In genomic region chr19:46131283-46131682, GRCm38 (mm10) we compare ENCODE assay signal across 9 mouse cellular contexts. TPM values are rescaled to one million over a fixed set of nuclear protein-coding genes. Genes with fewer than 3 reads are reported as not detected.
DNase-seq lines count a peak whose midpoint lies in the region; ATAC-seq and TF ChIP-seq lines count a peak whose summit lies in the region.
"Had no signal": no experiment of that assay in that cellular context is flagged by ENCODE, and none has a peak within 500 bp of the region (broad histone marks: within the 10 kb centered on the region; RNA-seq: fewer than 3 reads in every experiment).

No protein-coding gene starts in this region.

- peak overlapping the region; percentile 60 for H3K4me2 ChIP-seq in heart, postnatal 0 days (ENCODE audit: low read depth, low read length)
- peak overlapping the region; percentile 34 for H3K4me2 ChIP-seq in embryonic facial prominence, embryonic 12.5 days (replicated peaks)
- peak overlapping the region; percentile 46 for H3K4me2 ChIP-seq in intestine, embryonic 14.5 days (ENCODE audit: low read length)
- H3K4me2 ChIP-seq in midbrain, embryonic 15.5 days = peak overlapping the region; percentile 40; the same call in 1 of the 2 replicates

- no peak overlapping the region for H3K9ac ChIP-seq in heart, postnatal 0 days (replicated peaks; ENCODE audit: low read depth, low read length)
- H3K9ac ChIP-seq in embryonic facial prominence, embryonic 12.5 days = no peak overlapping the region
- no peak overlapping the region for H3K9ac ChIP-seq in intestine, embryonic 14.5 days (ENCODE audit: low read length)
- no peak overlapping the region for H3K9ac ChIP-seq in midbrain, embryonic 15.5 days

- no peaks in the 10 kb centered on the region for H3K9me3 ChIP-seq in heart, postnatal 0 days (replicated peaks; ENCODE audit: control insufficient read depth, low read length)
- H3K9me3 ChIP-seq in embryonic facial prominence, embryonic 12.5 days = no peaks in the 10 kb centered on the region
- H3K9me3 ChIP-seq in intestine, embryonic 14.5 days (ENCODE audit: control insufficient read depth, low read length) = no peaks in the 10 kb centered on the region
- no peaks in the 10 kb centered on the region for H3K9me3 ChIP-seq in midbrain, embryonic 15.5 days

- peaks cover 41% of the 10 kb centered on the region for H3K27me3 ChIP-seq in heart, postnatal 0 days (ENCODE audit: control insufficient read depth, insufficient read depth, low read length)
- peaks cover 62% of the 10 kb centered on the region for H3K27me3 ChIP-seq in embryonic facial prominence, embryonic 12.5 days
- peaks cover 58% of the 10 kb centered on the region for H3K27me3 ChIP-seq in intestine, embryonic 14.5 days (replicated peaks; ENCODE audit: control insufficient read depth, insufficient read depth, low read length)
- peaks cover 46% of the 10 kb centered on the region for H3K27me3 ChIP-seq in midbrain, embryonic 15.5 days (replicated peaks)

- no peak for TF ChIP-seq EP300 in heart, postnatal 0 days (IDR thresholded peaks at IDR 0.05; ENCODE audit: low read depth)

- no peak for ATAC-seq in heart, postnatal 0 days (ENCODE audit: insufficient read depth, low read depth)
- ATAC-seq in embryonic facial prominence, embryonic 12.5 days (ENCODE audit: insufficient number of reproducible peaks, insufficient read depth, low FRiP score, low TSS enrichment) = no peak
- no peak for ATAC-seq in intestine, embryonic 14.5 days (replicated peaks; ENCODE audit: low FRiP score, low TSS enrichment, low read depth)
- no peak for ATAC-seq in midbrain, embryonic 15.5 days (replicated peaks)

- intact Hi-C loops in heart, postnatal 10 days (cut with DNase I) = loop anchor here (5.0 kb wide), 1 partner anchor 44 kb away; no protein-coding TSS in a partner anchor
- intact Hi-C loops in left cerebral cortex, postnatal 14 days (cut with DNase I) = no loop called here

- TF ChIP-seq CTCF in heart, postnatal 0 days (IDR thresholded peaks at IDR 0.05; ENCODE audit: low read depth) = no peak

- peaks cover 12% of the 10 kb centered on the region; the same call in 1 of the 2 replicates for H3K4me1 ChIP-seq in heart, postnatal 0 days (ENCODE audit: control insufficient read depth, insufficient read depth)
- H3K4me1 ChIP-seq in embryonic facial prominence, embryonic 12.5 days = peaks cover 6% of the 10 kb centered on the region
- peaks cover 14% of the 10 kb centered on the region for H3K4me1 ChIP-seq in intestine, embryonic 14.5 days (replicated peaks; ENCODE audit: control insufficient read depth, insufficient read depth, low read length)
- H3K4me1 ChIP-seq in midbrain, embryonic 15.5 days = peaks cover 17% of the 10 kb centered on the region

- no peak overlapping the region for H3K27ac ChIP-seq in heart, postnatal 0 days (ENCODE audit: low read depth)
- no peak overlapping the region for H3K27ac ChIP-seq in embryonic facial prominence, embryonic 12.5 days
- no peak overlapping the region for H3K27ac ChIP-seq in intestine, embryonic 14.5 days (ENCODE audit: low read depth)
- H3K27ac ChIP-seq in midbrain, embryonic 15.5 days = no peak overlapping the region

- no peaks in the 10 kb centered on the region for H3K36me3 ChIP-seq in heart, postnatal 0 days (replicated peaks; ENCODE audit: control insufficient read depth, insufficient read depth, low read length)
- no peaks in the 10 kb centered on the region for H3K36me3 ChIP-seq in embryonic facial prominence, embryonic 12.5 days
- no peaks in the 10 kb centered on the region for H3K36me3 ChIP-seq in intestine, embryonic 14.5 days (ENCODE audit: control insufficient read depth, insufficient read depth, low read length)
- no peaks in the 10 kb centered on the region for H3K36me3 ChIP-seq in midbrain, embryonic 15.5 days (replicated peaks)

- no peak for DNase-seq in heart, postnatal 0 days (ENCODE audit: low spot score)
- no peak for DNase-seq in heart, postnatal 10 days
- no peak for DNase-seq in intestine, embryonic 14.5 days (ENCODE audit: low spot score)
- DNase-seq in thymus, postnatal 36 days = no peak
- DNase-seq in left cerebral cortex, postnatal 14 days (ENCODE audit: low spot score in 2 of 2) = no peak
- no peak for DNase-seq in spleen, postnatal 4 days (ENCODE audit: low spot score in 2 of 2)

- WGBS in heart, postnatal 0 days = 6% methylated on average over 6 of the region's 8 CpGs
- 14% methylated on average over 7 of the region's 8 CpGs for WGBS in embryonic facial prominence, embryonic 12.5 days
- 8% methylated on average over 7 of the region's 8 CpGs for WGBS in intestine, embryonic 14.5 days
- 8% methylated on average over 7 of the region's 8 CpGs for WGBS in midbrain, embryonic 15.5 days

- peak overlapping the region; percentile 32 for H3K4me3 ChIP-seq in heart, postnatal 0 days (ENCODE audit: low read depth, low read length)
- peak overlapping the region; percentile 24 for H3K4me3 ChIP-seq in embryonic facial prominence, embryonic 12.5 days
- no peak overlapping the region; the same call in 1 of the 2 replicates for H3K4me3 ChIP-seq in intestine, embryonic 14.5 days (ENCODE audit: low read depth, low read length)
- no peak overlapping the region for H3K4me3 ChIP-seq in midbrain, embryonic 15.5 days

RNA-seq across cellular contexts. Expression of gene Elovl3, which starts 0.4 kb away (rescaled TPM):
- total RNA-seq in heart, postnatal 0 days (2014; rRNA removed; ENCODE audit: low replicate concordance) = not detected in 2 replicates
- polyA plus RNA-seq in heart, postnatal 0 days (2015; fragmentation: Nextera tagmentation; extraction: Ambion mirVana) = not detected in 2 replicates
- total RNA-seq in heart, postnatal 10 days (2021) = 1 to 10 TPM in 1 of 2 experiments, under 1 TPM in 1; 0.25 to 2.5 TPM
- 0.59 and 0.93 TPM in 2 replicates for polyA plus RNA-seq in embryonic facial prominence, embryonic 12.5 days (2016; fragmentation: Nextera tagmentation; extraction: Ambion mirVana)
- not detected in 2 replicates for polyA plus RNA-seq in intestine, embryonic 14.5 days (2014; fragmentation: Nextera tagmentation; extraction: Ambion mirVana)
- polyA plus RNA-seq in midbrain, embryonic 15.5 days (2015; fragmentation: Nextera tagmentation; extraction: Ambion mirVana) = 0.49 and 0.52 TPM in 2 replicates
- not detected for total RNA-seq in left cerebral cortex, postnatal 14 days (2021)

RNA-seq across cellular contexts. Expression of gene Pitx3, which starts 16.8 kb away (rescaled TPM):
- total RNA-seq in heart, postnatal 0 days (2014; rRNA removed; ENCODE audit: low replicate concordance) = not detected in 2 replicates
- not detected in 2 replicates for polyA plus RNA-seq in heart, postnatal 0 days (2015; fragmentation: Nextera tagmentation; extraction: Ambion mirVana)
- total RNA-seq in heart, postnatal 10 days (2021) = under 1 TPM in 1 of 2 experiments, not detected in 1; 0.36 TPM
- 9.5 and 12.3 TPM in 2 replicates for polyA plus RNA-seq in embryonic facial prominence, embryonic 12.5 days (2016; fragmentation: Nextera tagmentation; extraction: Ambion mirVana)
- not detected in 2 replicates for polyA plus RNA-seq in intestine, embryonic 14.5 days (2014; fragmentation: Nextera tagmentation; extraction: Ambion mirVana)
- polyA plus RNA-seq in midbrain, embryonic 15.5 days (2015; fragmentation: Nextera tagmentation; extraction: Ambion mirVana) = 4.5 and 6.2 TPM in 2 replicates
- total RNA-seq in left cerebral cortex, postnatal 14 days (2021) = not detected
- total RNA-seq: adrenal gland, postnatal 14 days had no signal

RNA-seq across cellular contexts. Expression of gene Gbf1, which starts 21.0 kb away (rescaled TPM):
- 39.7 and 46.8 TPM in 2 replicates for total RNA-seq in heart, postnatal 0 days (2014; rRNA removed; ENCODE audit: low replicate concordance)
- polyA plus RNA-seq in heart, postnatal 0 days (2015; fragmentation: Nextera tagmentation; extraction: Ambion mirVana) = 27.5 and 29.0 TPM in 2 replicates
- 10 to 100 TPM; 50.2 to 50.5 TPM for total RNA-seq in heart, postnatal 10 days (2021)
- 70.1 and 70.9 TPM in 2 replicates for polyA plus RNA-seq in embryonic facial prominence, embryonic 12.5 days (2016; fragmentation: Nextera tagmentation; extraction: Ambion mirVana)
- 41.6 and 42.7 TPM in 2 replicates for polyA plus RNA-seq in intestine, embryonic 14.5 days (2014; fragmentation: Nextera tagmentation; extraction: Ambion mirVana)
- polyA plus RNA-seq in midbrain, embryonic 15.5 days (2015; fragmentation: Nextera tagmentation; extraction: Ambion mirVana) = 79.0 and 83.0 TPM in 2 replicates
- total RNA-seq in left cerebral cortex, postnatal 14 days (2021) = 100 to 1,000 TPM in 1 of 2 experiments, 10 to 100 TPM in 1; 90.3 to 100 TPM

RNA-seq across cellular contexts. Expression of gene Nolc1, which starts 55.6 kb away (rescaled TPM):
- total RNA-seq in heart, postnatal 0 days (2014; rRNA removed; ENCODE audit: low replicate concordance) = 11.0 and 19.7 TPM in 2 replicates
- 22.7 and 28.1 TPM in 2 replicates for polyA plus RNA-seq in heart, postnatal 0 days (2015; fragmentation: Nextera tagmentation; extraction: Ambion mirVana)
- 10 to 100 TPM; 25.1 to 27.2 TPM for total RNA-seq in heart, postnatal 10 days (2021)
- 93.8 and 102 TPM in 2 replicates for polyA plus RNA-seq in embryonic facial prominence, embryonic 12.5 days (2016; fragmentation: Nextera tagmentation; extraction: Ambion mirVana)
- 109 and 110 TPM in 2 replicates for polyA plus RNA-seq in intestine, embryonic 14.5 days (2014; fragmentation: Nextera tagmentation; extraction: Ambion mirVana)
- polyA plus RNA-seq in midbrain, embryonic 15.5 days (2015; fragmentation: Nextera tagmentation; extraction: Ambion mirVana) = 65.5 and 70.3 TPM in 2 replicates
- 10 to 100 TPM; 37.6 to 38.8 TPM for total RNA-seq in left cerebral cortex, postnatal 14 days (2021)

Comparison
In these comparisons a context has a peak if more than half of its experiments do, and no peak if none do; other contexts are left out.
1. H3K4me3 ChIP-seq: peak in heart, postnatal 0 days (single experiment) and embryonic facial prominence, embryonic 12.5 days (single experiment); none in intestine, embryonic 14.5 days (single experiment) and midbrain, embryonic 15.5 days (single experiment).
2. Peak in every context shown above with its lines, with median percentiles within 50 percentile points of each other: H3K4me2 ChIP-seq.